Mouse (Mus musculus) embryonic facial prominence, embryonic 11.5 days (tissue): Measurements from ENCODE around the gene Ncf4. TPM values are rescaled to one million over a fixed set of nuclear protein-coding genes. Genes with fewer than 3 reads are reported as not detected.
"Not testable (repeated sequence)": the region's sequence is repeated elsewhere in the genome, so short reads cannot be mapped to it uniquely, and the experiment has no call there.

Source experiments
- ATAC-seq: fragments of 200-750 bp; cut with Nextera tagmentation; replicated peaks from 2 replicates; pipeline ENCODE4 v1.8.0; 2017; ENCODE audit warnings: low read depth; ENCODE audit not compliant: insufficient number of reproducible peaks, low FRiP score, low TSS enrichment
- DNase-seq: peaks from one replicate; pipeline ENCODE4 v3.0.0-alpha.2; 2015; ENCODE audit warnings: low spot score
- H3K27ac ChIP-seq: fragments of 300-500 bp; sonication (generic); replicated peaks from 2 replicates; pipeline ENCODE4 v1.5.1; 2014; ENCODE audit warnings: mild to moderate bottlenecking, low read depth, low read length, control low read depth
- H3K27me3 ChIP-seq: fragments of 300-500 bp; sonication (generic); 2 replicates; pipeline ENCODE4 v1.6.1; 2014; ENCODE audit warnings: mild to moderate bottlenecking, low read length, moderate library complexity, mixed read lengths; ENCODE audit not compliant: control insufficient read depth, insufficient read depth
- H3K36me3 ChIP-seq: fragments of 300-500 bp; sonication (generic); replicated peaks from 2 replicates; pipeline ENCODE4 v1.6.1; 2014; ENCODE audit warnings: low read depth, mild to moderate bottlenecking, low read length, moderate library complexity, mixed read lengths; ENCODE audit not compliant: control insufficient read depth, insufficient read depth
- H3K4me1 ChIP-seq: fragments of 300-500 bp; sonication (generic); 2 replicates; pipeline ENCODE4 v1.6.1; 2014; ENCODE audit warnings: low read length, mixed read lengths; ENCODE audit not compliant: control insufficient read depth, insufficient read depth
- H3K4me2 ChIP-seq: fragments of 300-500 bp; sonication (generic); 2 replicates; pipeline ENCODE4 v1.6.1; 2014; ENCODE audit warnings: low read depth, mild to moderate bottlenecking, control low read depth, low read length, moderate library complexity
- H3K4me3 ChIP-seq: fragments of 300-500 bp; sonication (generic); 2 replicates; pipeline ENCODE4 v1.5.1; 2014; ENCODE audit warnings: low read depth, low read length, control low read depth
- H3K9ac ChIP-seq: fragments of 300-500 bp; sonication (generic); replicated peaks from 2 replicates; pipeline ENCODE4 v1.6.1; 2014; ENCODE audit warnings: mild to moderate bottlenecking, control low read depth, low read length
- H3K9me3 ChIP-seq: fragments of 300-500 bp; sonication (generic); replicated peaks from 2 replicates; pipeline ENCODE4 v1.6.1; 2016; ENCODE audit warnings: mild to moderate bottlenecking, low read length, inconsistent platforms, mixed read lengths; ENCODE audit not compliant: control insufficient read depth
- WGBS: fragments of 180-500 bp; shearing (Covaris S2); extraction: QIAGEN DNeasy Blood & Tissue Kit; methylation state at CpG from one replicate; pipeline ENCODE4 v1.1.7; 2014; 5-methylcytosine and 5-hydroxymethylcytosine counted together
- polyA plus RNA-seq: library from polyadenylated mRNA; unstranded; fragments of >200 nt; fragmentation: Nextera tagmentation; extraction: Ambion mirVana; gene quantifications from 2 replicates; pipeline ENCODE4 v1.2.1, GENCODE M21; 2014

Ncf4 gene
- polyA plus RNA-seq, 1 experiment from 2014 or later, result 7.9 TPM

GRCm38 (mm10) chr15:78287941-78288340 lies 43.3 kb downstream of the Ncf4 start:
- Histone ChIP-seq H3K9me3 (no peaks in the 10 kb centered on the region), H3K9ac (no peak overlapping the region), H3K4me2 (no peak overlapping the region), H3K27ac (no peak overlapping the region), H3K27me3 (no peaks in the 10 kb centered on the region), H3K4me3 (no peak overlapping the region), H3K36me3 (no peaks in the 10 kb centered on the region), H3K4me1 (no peaks in the 10 kb centered on the region)
- ATAC-seq (no peak), DNase-seq (no peak)
- WGBS, result 90% methylated on average over 5 of the region's 5 CpGs

- H3K4me3 ChIP-seq, H3K36me3 ChIP-seq, ATAC-seq, DNase-seq, H3K27ac ChIP-seq, H3K27me3 ChIP-seq, H3K4me1 ChIP-seq, H3K4me2 ChIP-seq, H3K9ac ChIP-seq, H3K9me3 ChIP-seq: not testable (repeated sequence)
- WGBS, result 56% methylated on average over 4 of the region's 5 CpGs
Observed at GRCm38 (mm10) chr15:78289775-78290174, 45.2 kb downstream of the Ncf4 start.

GRCm38 (mm10) chr15:78293228-78293627 lies 48.6 kb downstream of the Ncf4 start:
- not testable (repeated sequence) for H3K27ac ChIP-seq, H3K9ac ChIP-seq, H3K4me2 ChIP-seq, H3K36me3 ChIP-seq, H3K4me1 ChIP-seq, H3K9me3 ChIP-seq, ATAC-seq, H3K27me3 ChIP-seq, H3K4me3 ChIP-seq
- 15% methylated on average over 2 of the region's 2 CpGs for WGBS
- DNase-seq, result peak; percentile 9

GRCm38 (mm10) chr15:78293716-78294115 lies 49.1 kb downstream of the Ncf4 start:
- Histone ChIP-seq H3K9ac (no peak overlapping the region), H3K4me3 (no peak overlapping the region), H3K36me3 (no peaks in the 10 kb centered on the region), H3K9me3 (no peaks in the 10 kb centered on the region), H3K4me1 (no peaks in the 10 kb centered on the region), H3K27me3 (no peaks in the 10 kb centered on the region), H3K27ac (no peak overlapping the region), H3K4me2 (no peak overlapping the region)
- DNase-seq (no peak), ATAC-seq (no peak)
- 83% methylated on average over 4 of the region's 4 CpGs for WGBS

- no peak overlapping the region for H3K4me3 ChIP-seq
- H3K36me3 ChIP-seq, result no peaks in the 10 kb centered on the region
- DNase-seq (no peak), ATAC-seq (no peak)
- H3K27me3 ChIP-seq, result no peaks in the 10 kb centered on the region
- H3K9me3 ChIP-seq, result no peaks in the 10 kb centered on the region
- H3K27ac ChIP-seq, result no peak overlapping the region
- H3K4me2 ChIP-seq, result no peak overlapping the region
- WGBS, result 93% methylated on average over 1 of the region's 1 CpGs
- no peaks in the 10 kb centered on the region for H3K4me1 ChIP-seq
- H3K9ac ChIP-seq, result no peak overlapping the region
Observed at GRCm38 (mm10) chr15:78298558-78298957, 54.0 kb downstream of the Ncf4 start.

- H3K27me3 ChIP-seq, result no peaks in the 10 kb centered on the region
- H3K4me1 ChIP-seq, result no peaks in the 10 kb centered on the region
- no peak overlapping the region for H3K9ac ChIP-seq
- ATAC-seq (no peak), DNase-seq (no peak)
- H3K27ac ChIP-seq, result no peak overlapping the region
- no peak overlapping the region for H3K4me2 ChIP-seq
- WGBS, result 79% methylated on average over 3 of the region's 3 CpGs
- H3K36me3 ChIP-seq, result no peaks in the 10 kb centered on the region
- H3K9me3 ChIP-seq, result no peaks in the 10 kb centered on the region
- H3K4me3 ChIP-seq, result no peak overlapping the region
Observed at GRCm38 (mm10) chr15:78299641-78300040, 55.0 kb downstream of the Ncf4 start.

GRCm38 (mm10) chr15:78300773-78301172 lies 56.2 kb downstream of the Ncf4 start:
- Histone ChIP-seq H3K9ac (no peak overlapping the region), H3K27ac (no peak overlapping the region), H3K4me1 (no peaks in the 10 kb centered on the region), H3K27me3 (no peaks in the 10 kb centered on the region), H3K9me3 (no peaks in the 10 kb centered on the region), H3K4me3 (no peak overlapping the region), H3K36me3 (no peaks in the 10 kb centered on the region), H3K4me2 (no peak overlapping the region)
- DNase-seq (no peak), ATAC-seq (no peak)

GRCm38 (mm10) chr15:78302718-78303117 lies 58.1 kb downstream of the Ncf4 start:
- H3K27ac ChIP-seq, result no peak overlapping the region
- no peaks in the 10 kb centered on the region for H3K36me3 ChIP-seq
- no peaks in the 10 kb centered on the region for H3K27me3 ChIP-seq
- H3K4me1 ChIP-seq, result no peaks in the 10 kb centered on the region
- ATAC-seq (no peak), DNase-seq (no peak)
- no peak overlapping the region for H3K4me3 ChIP-seq
- H3K9me3 ChIP-seq, result no peaks in the 10 kb centered on the region
- 91% methylated on average over 4 of the region's 4 CpGs for WGBS
- H3K4me2 ChIP-seq, result no peak overlapping the region
- no peak overlapping the region for H3K9ac ChIP-seq
